Mouse (Mus musculus) left cerebral cortex, postnatal 36 days (tissue): ENCODE results near the gene Kcnq4. TPM values are rescaled to one million over a fixed set of nuclear protein-coding genes. Genes with fewer than 3 reads are reported as not detected.

Source experiments
- DNase-seq, 2 experiments: peaks; one replicate each; pipeline ENCODE4 v3.0.0; 2021 to 2022; ENCODE audit warnings: low spot score in 2 of 2, mixed read lengths in 1 of 2
- intact Hi-C: fragments of 180-260 bp; cut with DNase I; formaldehyde crosslinking; loops from one replicate; pipeline ENCODE4 v1.15.1; 2025
- total RNA-seq, 2 experiments: library from RNA; stranded (reverse); gene quantifications; 2 replicates each; pipeline ENCODE4 v1.2.3; 2021

Gene Kcnq4
- total RNA-seq, result 1 to 10 TPM; 6.5 to 7.7 TPM

- intact Hi-C loops, result no loop called here
- DNase-seq, result no peak
Observed at GRCm38 (mm10) chr4:120747941-120748866, at the start of gene Kcnq4. Gene Kcnq4 (minus strand): TSS chr4:120748612.

DNA sequence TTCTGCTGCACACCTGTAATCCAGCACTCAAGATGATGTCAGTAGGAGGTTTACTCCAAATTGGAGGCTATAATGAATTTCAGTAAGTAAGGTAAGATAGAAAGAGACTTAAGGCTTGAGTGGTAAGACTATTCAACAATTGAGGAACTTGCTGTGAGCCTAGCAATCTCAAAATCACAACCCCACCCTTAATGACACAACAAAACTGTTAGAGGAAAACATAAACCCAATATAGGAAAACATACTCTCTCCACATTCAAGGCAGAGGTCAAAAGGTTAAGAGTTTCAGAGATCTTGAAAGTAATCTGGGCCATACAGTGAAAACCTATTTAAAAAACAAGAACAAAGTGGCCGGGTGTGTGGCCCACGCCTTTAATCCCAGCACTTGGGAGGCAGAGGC is 48.3 kb upstream of the Kcnq4 start:
- intact Hi-C loops, result no loop called here
- DNase-seq, result no peak

GRCm38 (mm10) chr4:120795646-120796045 is 47.2 kb upstream of the Kcnq4 start:
- DNase-seq, result no peak
- intact Hi-C loops, result no loop called here

GRCm38 (mm10) chr4:120792918-120793317 is 44.5 kb upstream of the Kcnq4 start:
- intact Hi-C loops, result no loop called here
- no peak for DNase-seq

GRCm38 (mm10) chr4:120790027-120790426 is 41.6 kb upstream of the Kcnq4 start:
- DNase-seq, result no peak

GRCm38 (mm10) chr4:120755801-120756200 is 7.4 kb upstream of the Kcnq4 start:
- DNase-seq, result no peak
- intact Hi-C loops, result loop anchor here (5.0 kb wide), 2 partner anchors 74 to 168 kb away; partner anchors contain the start of gene Gm8439

More at GRCm38 (mm10) chr4:120790027-120790426, 41.6 kb upstream of the Kcnq4 start:
- intact Hi-C loops, result no loop called here

GRCm38 (mm10) chr4:120755299-120755698 is 6.9 kb upstream of the Kcnq4 start:
- peak; percentile 41 to 65 for DNase-seq
- intact Hi-C loops, result loop anchor here (5.0 kb wide), 2 partner anchors 73 to 168 kb away; partner anchors contain the start of gene Gm8439

DNA sequence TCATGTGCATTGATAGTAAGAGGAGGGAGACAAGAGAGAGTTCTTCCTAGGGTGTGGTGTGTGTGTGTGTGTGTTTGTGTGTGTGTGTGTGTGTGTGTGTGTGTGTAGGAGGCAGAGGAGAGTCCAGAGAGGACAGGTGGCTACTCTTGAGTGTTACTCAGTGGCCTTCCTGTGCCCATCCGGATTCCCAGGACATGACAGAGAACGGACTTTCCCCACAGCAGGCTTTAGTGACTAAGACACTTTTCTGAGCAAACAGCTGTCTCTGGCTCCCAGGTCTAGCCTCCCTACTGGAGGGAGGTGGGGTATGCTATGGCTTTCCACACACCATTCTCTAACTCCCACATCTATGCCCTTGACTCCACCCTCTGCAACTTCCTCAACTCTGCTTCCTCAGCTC is 1.2 kb upstream of the Kcnq4 start:
- no peak for DNase-seq
- intact Hi-C loops, result no loop called here

DNA sequence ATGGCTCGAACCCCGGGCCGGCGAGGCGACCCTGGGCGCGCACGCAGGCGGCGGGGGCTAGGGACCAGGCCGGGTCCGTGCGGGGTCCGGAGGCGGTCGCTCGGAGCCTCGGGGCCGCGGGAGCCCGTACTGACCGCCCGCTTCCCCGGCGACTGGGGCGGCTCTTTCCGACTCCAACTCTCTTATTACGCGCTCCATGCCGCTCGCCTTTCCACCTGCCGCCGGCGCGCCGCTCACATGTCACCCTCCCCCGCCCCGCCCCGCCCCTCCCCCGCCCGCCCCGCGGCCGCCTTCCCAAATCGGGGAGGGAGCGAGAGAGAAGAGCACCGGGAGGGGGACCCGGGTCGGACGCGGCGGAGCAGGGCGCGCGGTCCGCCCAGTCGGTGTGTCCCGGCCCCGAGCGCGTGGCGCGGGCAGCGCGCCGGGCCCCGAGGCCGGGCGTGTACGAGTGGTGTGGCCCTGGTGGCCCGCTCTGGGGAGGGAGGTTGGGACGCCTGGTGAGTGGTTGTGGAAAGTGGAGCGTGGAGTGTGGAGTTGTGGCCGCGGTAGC is 1.1 kb downstream of the Kcnq4 start:
- peak in 1 of 2 experiments; percentile 29 for DNase-seq
- intact Hi-C loops, result no loop called here

DNA sequence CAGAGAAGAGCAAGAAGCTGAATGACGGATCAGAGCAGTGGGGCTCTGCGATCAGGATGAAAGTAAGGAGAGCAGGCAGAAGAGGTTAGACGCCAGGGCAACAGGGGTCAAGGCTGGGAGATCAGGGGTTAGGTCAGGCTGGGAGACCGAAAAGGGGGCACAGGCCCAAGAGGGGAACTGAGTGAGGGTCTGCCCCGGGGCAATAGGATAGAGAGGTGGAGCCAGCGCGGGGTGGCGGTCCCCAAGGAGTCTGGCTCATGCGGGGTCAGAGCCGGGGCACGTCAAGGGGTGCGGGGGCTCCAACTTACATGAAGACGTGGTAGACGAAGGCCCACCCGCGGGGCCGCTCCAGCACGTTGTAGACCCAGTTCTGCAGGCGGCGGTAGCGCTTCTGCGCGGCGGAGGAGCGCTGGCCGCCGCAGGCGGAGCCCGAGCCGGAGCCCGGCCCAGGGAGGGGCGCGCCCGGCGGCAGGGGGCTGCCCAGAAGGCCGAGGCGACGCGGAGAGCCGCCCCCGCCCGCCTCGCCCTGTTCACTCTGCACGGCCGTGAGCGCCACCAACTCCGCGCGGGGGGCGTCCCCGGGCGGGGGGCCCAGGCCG is 1.8 kb downstream of the Kcnq4 start:
- intact Hi-C loops, result no loop called here
- peak in 1 of 2 experiments; percentile 30 for DNase-seq

GRCm38 (mm10) chr4:120745731-120746551 is 2.5 kb downstream of the Kcnq4 start:
- intact Hi-C loops, result no loop called here
- no peak for DNase-seq

DNA sequence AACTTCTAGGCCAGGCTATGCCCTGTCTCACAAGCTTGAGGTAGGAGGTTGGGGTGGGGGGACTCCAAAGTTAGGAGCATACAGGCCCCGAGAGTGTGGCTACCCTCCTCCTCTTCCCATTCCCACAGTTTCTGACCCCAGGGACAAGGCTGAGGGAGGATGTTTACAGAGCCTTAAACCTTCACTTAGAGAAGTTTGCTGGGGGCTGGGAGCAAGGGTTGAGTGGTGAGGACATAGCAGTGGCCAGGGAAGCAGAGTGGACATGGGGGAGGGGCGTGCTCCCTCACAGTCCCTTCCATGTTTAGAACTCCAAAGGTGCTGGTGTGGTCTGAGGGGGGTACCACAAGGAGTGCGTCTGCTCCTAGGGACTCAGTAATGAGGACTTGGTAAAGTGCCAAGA is 4.8 kb downstream of the Kcnq4 start:
- no peak for DNase-seq
- intact Hi-C loops, result no loop called here

DNA sequence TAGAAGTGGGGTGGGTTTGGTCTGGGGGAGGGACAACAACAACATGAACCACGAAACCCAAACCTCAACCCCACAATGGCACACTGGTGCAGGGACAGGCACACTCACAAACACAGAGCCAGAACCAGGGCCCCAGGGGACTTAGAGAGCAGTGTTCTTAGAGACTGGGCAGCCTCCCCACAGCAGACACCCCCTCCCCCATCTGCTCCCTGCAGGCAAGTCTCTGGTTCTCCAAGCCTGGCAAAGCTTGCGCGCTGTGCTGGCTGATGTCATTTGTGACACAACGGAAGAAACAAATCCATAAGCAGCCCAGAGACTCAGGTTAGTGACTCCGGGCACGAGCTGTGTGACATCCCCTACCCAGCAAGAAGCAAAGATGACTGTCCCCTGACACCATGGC is 7.1 kb downstream of the Kcnq4 start:
- no peak for DNase-seq
- intact Hi-C loops, result no loop called here

GRCm38 (mm10) chr4:120734012-120734622 is 14.3 kb downstream of the Kcnq4 start:
- intact Hi-C loops, result no loop called here
- no peak for DNase-seq

GRCm38 (mm10) chr4:120732737-120733136 is 15.7 kb downstream of the Kcnq4 start:
- intact Hi-C loops, result no loop called here
- no peak for DNase-seq

- intact Hi-C loops, result no loop called here
- DNase-seq, result peak in 1 of 2 experiments; percentile 46
Observed at GRCm38 (mm10) chr4:120731030-120731644, 17.3 kb downstream of the Kcnq4 start.

DNA sequence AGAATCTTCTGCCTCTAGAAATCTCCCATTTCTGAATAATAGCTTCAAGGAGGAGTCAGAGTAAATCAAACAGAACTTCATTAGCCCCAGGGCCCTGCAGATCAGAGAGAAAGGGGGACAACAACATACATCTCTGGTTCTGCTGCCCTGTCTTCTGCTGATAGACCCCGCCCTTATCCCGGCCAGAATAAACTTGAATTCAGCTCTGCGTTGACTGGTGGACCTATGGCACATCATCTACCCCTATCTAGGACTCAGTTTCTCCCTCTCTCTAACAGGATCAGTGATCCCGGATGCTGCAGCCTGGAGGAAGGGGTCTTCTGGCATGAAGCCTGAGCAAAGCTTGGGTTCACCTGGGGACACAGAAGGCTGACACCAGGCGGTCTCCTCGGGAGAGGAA is 17.8 kb downstream of the Kcnq4 start:
- intact Hi-C loops, result no loop called here
- DNase-seq, result no peak

GRCm38 (mm10) chr4:120730146-120730545 is 18.3 kb downstream of the Kcnq4 start:
- no peak for DNase-seq
- intact Hi-C loops, result no loop called here

DNA sequence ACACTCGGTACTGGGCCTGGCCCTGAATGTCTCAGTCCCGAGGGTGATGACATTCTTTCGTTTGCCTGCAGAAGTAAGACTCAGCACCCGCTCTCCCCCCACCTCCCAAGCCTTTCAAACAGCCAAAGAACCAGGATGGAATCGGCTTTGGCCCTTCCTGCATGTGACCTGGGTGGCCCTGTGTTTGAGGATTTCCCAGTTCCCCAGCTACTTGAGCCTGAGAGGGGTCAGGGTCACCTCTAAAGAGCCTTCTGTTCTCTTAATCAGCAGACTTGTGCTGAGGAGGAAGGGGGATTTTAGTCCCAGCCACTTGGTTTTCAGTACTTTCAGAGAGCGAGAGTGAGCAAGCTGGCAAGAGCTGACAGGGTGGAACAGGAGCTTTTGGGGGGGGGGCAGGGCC is 19.0 kb downstream of the Kcnq4 start:
- intact Hi-C loops, result no loop called here
- DNase-seq, result no peak
